Mouse (Mus musculus) skeletal muscle tissue, postnatal 0 days (tissue): ENCODE measurements around the gene Kiz. TPM values are rescaled to one million over a fixed set of nuclear protein-coding genes. Genes with fewer than 3 reads are reported as not detected.

Experiments used
- polyA plus RNA-seq: library from polyadenylated mRNA; unstranded; fragments of >200 nt; fragmentation: Nextera tagmentation; extraction: Ambion mirVana; gene quantifications from 2 replicates; pipeline ENCODE4 v1.2.1, GENCODE M21; 2015

The Kiz gene
- 18.0 and 18.1 TPM in 2 replicates for polyA plus RNA-seq

GRCm38 (mm10) chr2:146855599-146856039, at the start of gene Kiz:
Gene Kiz, plus strand, starts transcription at chr2:146855864.

GRCm38 (mm10) chr2:147012623-147013184, 157.0 kb downstream of the Kiz start, which contains the start of gene Xrn2:
Gene Xrn2, plus strand, starts transcription at chr2:147012996.

Other genes with a start within 250 kb of the Kiz start
- 29.2 and 29.5 TPM in 2 replicates for gene Xrn2, start 157.1 kb downstream of the Kiz start, polyA plus RNA-seq
- gene Nkx2-4, start 229.6 kb downstream of the Kiz start, polyA plus RNA-seq, result not detected in 2 replicates